Mouse (Mus musculus) frontal cortex, postnatal 14 days (tissue): ENCODE results near the gene Rab15.
"Not testable (repeated sequence)": the region's sequence is repeated elsewhere in the genome, so short reads cannot be mapped to it uniquely, and the experiment has no call there.

ENCODE experiments used
- DNase-seq, 2 experiments: peaks; one replicate each; pipeline ENCODE4 v3.0.0; 2022; ENCODE audit warnings: low spot score in 2 of 2

The Rab15 gene

GRCm38 (mm10) chr12:76818908-76819307 lies 3.8 kb downstream of the Rab15 start:
- peak; percentile 39 to 58 for DNase-seq

GRCm38 (mm10) chr12:76818120-76818519 lies 4.6 kb downstream of the Rab15 start:
- DNase-seq = no peak

GRCm38 (mm10) chr12:76817176-76817575 lies 5.5 kb downstream of the Rab15 start:
- DNase-seq = no peak

- no peak for DNase-seq
These were observed 6.0 kb downstream of the Rab15 start for GRCm38 (mm10) chr12:76816720-76817119.

GRCm38 (mm10) chr12:76814120-76814519 lies 8.6 kb downstream of the Rab15 start:
- DNase-seq = no peak

- DNase-seq = no peak
These were observed 9.2 kb downstream of the Rab15 start for GRCm38 (mm10) chr12:76813543-76813942.

GRCm38 (mm10) chr12:76811006-76811405 lies 11.7 kb downstream of the Rab15 start:
- DNase-seq = no peak

- DNase-seq = no peak
These were observed 12.2 kb downstream of the Rab15 start for GRCm38 (mm10) chr12:76810491-76810890.

- DNase-seq = no peak
These were observed 14.9 kb downstream of the Rab15 start for GRCm38 (mm10) chr12:76807796-76808195.

GRCm38 (mm10) chr12:76805056-76805811 lies 17.5 kb downstream of the Rab15 start:
- no peak for DNase-seq

- DNase-seq = no peak
These were observed 18.9 kb downstream of the Rab15 start for GRCm38 (mm10) chr12:76803700-76804252.

- DNase-seq = no peak
These were observed 19.7 kb downstream of the Rab15 start for GRCm38 (mm10) chr12:76803028-76803427.

GRCm38 (mm10) chr12:76798008-76798720 lies 24.5 kb downstream of the Rab15 start:
- DNase-seq = no peak

- DNase-seq = no peak
These were observed 25.7 kb downstream of the Rab15 start for GRCm38 (mm10) chr12:76796938-76797539.

- no peak for DNase-seq
These were observed 27.4 kb downstream of the Rab15 start, which contains the start of gene Gpx2 for GRCm38 (mm10) chr12:76795350-76795749. Gene Gpx2 (minus strand): TSS chr12:76795554.

GRCm38 (mm10) chr12:76792540-76792939 lies 30.2 kb downstream of the Rab15 start:
- not testable (repeated sequence) for DNase-seq

GRCm38 (mm10) chr12:76790446-76791084 lies 32.1 kb downstream of the Rab15 start:
- DNase-seq = no peak

- no peak for DNase-seq
These were observed 38.6 kb downstream of the Rab15 start for GRCm38 (mm10) chr12:76784056-76784619.

- no peak for DNase-seq
These were observed 41.9 kb downstream of the Rab15 start for GRCm38 (mm10) chr12:76780639-76781468.

GRCm38 (mm10) chr12:76779951-76780350 lies 42.8 kb downstream of the Rab15 start:
- DNase-seq = no peak
